Mouse (Mus musculus) R1 (cell line): Measurements from ENCODE around the gene 3110001I22Rik.

Experiments used
- DNase-seq: peaks from one replicate; pipeline ENCODE4 v3.0.0-alpha.2; 2018; ENCODE audit warnings: low read depth, low spot score

The 3110001I22Rik gene

GRCm38 (mm10) chr16:13716821-13717553 lies 45.3 kb downstream of the 3110001I22Rik start:
- no peak for DNase-seq

- DNase-seq, result peak; percentile 87
These were observed 51.2 kb downstream of the 3110001I22Rik start for GRCm38 (mm10) chr16:13722937-13723336.

- peak; percentile 85 for DNase-seq
These were observed 56.1 kb downstream of the 3110001I22Rik start for GRCm38 (mm10) chr16:13727811-13728335.
